Mouse (Mus musculus) testis, adult 2 months (tissue): Measurements from ENCODE around the gene Slc8a1.

Experiments
- CTCF ChIP-seq: fragments of 200-500 bp; IDR thresholded peaks from 2 replicates; pipeline ENCODE4 v1.5.1; 2012; ENCODE audit warnings: low read depth, mild to moderate bottlenecking, inconsistent platforms, low read length, moderate library complexity; ENCODE audit not compliant: control insufficient read depth, insufficient read depth, insufficient replicate concordance
- POLR2A ChIP-seq: fragments of 200-500 bp; IDR thresholded peaks from 2 replicates; pipeline ENCODE4 v1.6.1; 2012; ENCODE audit warnings: low read depth, mild to moderate bottlenecking, inconsistent platforms, low read length, moderate library complexity; ENCODE audit not compliant: control insufficient read depth

DNA sequence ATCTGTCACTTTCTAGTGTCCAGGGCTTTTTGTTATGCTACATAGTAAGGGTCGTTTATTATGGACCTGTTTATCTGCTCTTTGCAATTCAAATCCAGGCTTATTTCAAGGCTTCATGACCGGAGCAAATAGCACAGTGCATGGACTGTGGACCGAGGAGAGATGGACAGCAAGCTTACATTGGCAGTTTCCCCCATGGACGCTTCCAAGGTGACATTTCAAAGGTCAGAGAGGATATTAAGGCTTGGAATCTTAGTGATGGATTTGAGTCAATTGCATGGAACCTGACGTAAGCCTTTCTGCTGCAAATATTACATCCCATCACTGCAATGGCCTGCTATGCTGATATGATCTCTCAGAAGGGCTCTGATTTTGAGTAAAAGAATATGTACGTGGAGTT is 362.3 kb downstream of the Slc8a1 start:
- no peak for TF ChIP-seq CTCF
- TF ChIP-seq POLR2A: no peak
